Mouse (Mus musculus) gastrocnemius, adult 8-10 months (tissue): ENCODE data around the gene Cd22. TPM values are rescaled to one million over a fixed set of nuclear protein-coding genes. Genes with fewer than 3 reads are reported as not detected.

Experiments
- DNase-seq, 2 experiments: peaks; one replicate each; pipeline ENCODE4 v3.0.0; 2022; ENCODE audit warnings: low spot score in 2 of 2
- total RNA-seq, 4 experiments: library from RNA; stranded (reverse); gene quantifications; 2 replicates each; pipeline ENCODE4 v1.2.4; 2022

Gene Cd22
- total RNA-seq, 4 experiments from 2014 or later, result not detected

DNA sequence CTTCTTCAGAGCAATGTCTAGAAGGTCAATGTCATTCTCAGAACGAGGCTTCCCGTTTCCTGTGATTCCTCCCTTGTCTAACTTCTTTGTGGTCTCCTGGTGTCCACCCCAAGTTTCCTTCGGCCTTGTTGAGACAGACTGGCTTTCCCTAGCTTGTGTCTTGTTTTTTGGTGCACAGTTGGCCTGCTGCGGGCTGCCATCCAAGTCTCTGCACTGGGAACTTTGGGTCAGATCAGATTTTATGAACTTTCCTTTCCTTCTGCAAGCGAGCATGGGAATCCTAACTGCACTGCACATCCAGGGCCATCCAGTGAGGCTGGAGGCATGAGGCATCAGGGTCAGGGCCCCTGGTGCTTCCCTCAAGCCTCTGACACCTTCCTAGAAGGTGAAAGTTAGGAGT, 58.6 kb downstream of the Cd22 start:
- no peak for DNase-seq

DNA sequence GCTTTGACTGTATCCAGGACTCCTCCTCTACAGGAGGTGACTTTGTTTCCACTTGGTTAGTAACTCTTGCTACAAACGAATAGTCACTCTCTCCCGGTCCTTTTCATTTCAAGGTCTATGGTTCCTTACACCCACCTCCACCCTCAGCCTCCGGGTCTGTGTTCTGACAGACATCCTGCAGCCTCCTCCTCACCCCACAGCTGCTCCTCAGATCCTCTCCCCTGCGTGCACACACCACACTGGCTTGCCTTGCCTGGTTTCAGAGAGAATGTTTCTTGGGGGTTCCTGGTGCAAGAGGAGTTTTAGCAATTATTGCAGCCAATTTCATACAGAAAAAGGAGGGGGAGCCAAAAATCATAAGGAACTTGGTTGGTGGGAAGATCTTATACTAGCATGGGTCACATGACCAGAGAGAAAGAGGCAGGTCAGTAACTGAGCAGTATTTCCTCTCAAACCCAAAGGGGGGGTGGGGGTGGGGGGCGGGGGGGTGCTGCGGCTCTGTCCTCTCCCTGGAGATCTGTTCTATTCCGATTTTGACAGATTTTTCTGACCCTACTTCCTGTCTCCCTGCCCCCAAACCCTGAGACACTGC, 59.2 kb downstream of the Cd22 start:
- DNase-seq, result no peak

DNA sequence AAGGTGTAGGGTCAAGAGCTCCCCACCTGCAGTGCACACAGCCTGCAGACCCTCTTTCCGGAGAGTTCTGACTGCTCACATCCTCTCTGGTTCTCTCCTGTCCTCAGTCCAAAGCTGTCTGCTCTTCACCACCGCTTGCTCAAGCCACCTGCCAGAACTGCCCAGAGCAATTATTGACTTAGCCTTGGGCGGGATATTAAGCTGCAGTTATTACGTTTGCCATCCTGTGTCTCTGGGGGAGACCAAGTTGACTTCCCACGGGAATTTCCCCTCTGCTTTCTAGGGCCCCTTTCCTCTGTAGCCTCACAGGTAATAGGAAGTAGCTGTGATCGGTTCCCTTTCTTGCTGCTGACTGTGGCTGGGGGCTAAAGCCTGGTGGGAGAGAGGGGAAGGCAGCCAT, 60.0 kb downstream of the Cd22 start:
- no peak for DNase-seq

Other genes with a start within 250 kb of the Cd22 start
- not detected for gene Etv2, start 244.5 kb downstream of the Cd22 start, total RNA-seq
- 10 to 100 TPM; 35.6 to 41.1 (median 38.5) TPM for gene Rbm42, start 230.0 kb downstream of the Cd22 start, total RNA-seq
- gene Haus5, start 215.3 kb downstream of the Cd22 start, total RNA-seq, result 1 to 10 TPM; 2.0 to 4.3 (median 4.0) TPM
- 1 to 10 TPM; 1.9 to 3.4 (median 2.9) TPM for gene Pmis2, start 208.7 kb downstream of the Cd22 start, total RNA-seq
- not detected for gene 2200002J24Rik, start 181.4 kb downstream of the Cd22 start, total RNA-seq
- gene Atp4a, start 168.1 kb downstream of the Cd22 start, total RNA-seq, result 1 to 10 TPM in 1 of 4 experiments, under 1 TPM in 1, not detected in 2; 0.31 to 1.4 TPM
- 100 to 1,000 TPM; 215 to 260 (median 249) TPM for gene Tmem147, start 150.8 kb downstream of the Cd22 start, total RNA-seq
- not detected for gene Gapdhs, start 136.7 kb downstream of the Cd22 start, total RNA-seq
- 1 to 10 TPM in 2 of 4 experiments, under 1 TPM in 2; 0.53 to 2.0 (median 1.4) TPM for gene Sbsn, start 128.9 kb downstream of the Cd22 start, total RNA-seq
- gene Dmkn, start 116.6 kb downstream of the Cd22 start, total RNA-seq, result 1 to 10 TPM in 1 of 4 experiments, under 1 TPM in 1, not detected in 2; 0.48 to 1.0 TPM
- gene Krtdap, start 92.4 kb downstream of the Cd22 start, total RNA-seq, result 1 to 10 TPM in 3 of 4 experiments, not detected in 1; 1.7 to 3.5 (median 2.0) TPM
- gene Ffar2, start 56.6 kb downstream of the Cd22 start, total RNA-seq, result 1 to 10 TPM in 2 of 4 experiments, under 1 TPM in 1, not detected in 1; 0.21 to 1.2 (median 1.2) TPM
- not detected for gene Ffar3, start 24.2 kb downstream of the Cd22 start, total RNA-seq
- not detected for gene Ffar1, start 18.8 kb downstream of the Cd22 start, total RNA-seq
- under 1 TPM in 3 of 4 experiments, not detected in 1; 0.47 to 0.65 (median 0.56) TPM for gene Mag, start 34.5 kb upstream of the Cd22 start, total RNA-seq
- gene Hamp2, start 44.3 kb upstream of the Cd22 start, total RNA-seq, result not detected
- under 1 TPM in 1 of 4 experiments, not detected in 3; 0.86 TPM for gene Hamp, start 63.7 kb upstream of the Cd22 start, total RNA-seq
- 10 to 100 TPM; 75.5 to 96.0 (median 89.5) TPM for gene Usf2, start 76.5 kb upstream of the Cd22 start, total RNA-seq
- gene Lsr, start 93.1 kb upstream of the Cd22 start, total RNA-seq, result under 1 TPM in 3 of 4 experiments, not detected in 1; 0.29 to 0.56 (median 0.54) TPM
- under 1 TPM in 1 of 4 experiments, not detected in 3; 0.19 TPM for gene Fam187b, start 93.4 kb upstream of the Cd22 start, total RNA-seq
- gene Fxyd5, start 162.1 kb upstream of the Cd22 start, total RNA-seq, result 1 to 10 TPM; 4.7 to 8.7 (median 6.1) TPM
- 1 to 10 TPM in 2 of 4 experiments, under 1 TPM in 1, not detected in 1; 0.99 to 1.3 (median 1.3) TPM for gene Fxyd7, start 171.1 kb upstream of the Cd22 start, total RNA-seq
- gene Fxyd1, start 176.9 kb upstream of the Cd22 start, total RNA-seq, result 100 to 1,000 TPM; 556 to 826 (median 679) TPM
- gene Lgi4, start 179.0 kb upstream of the Cd22 start, total RNA-seq, result 1 to 10 TPM; 1.4 to 3.5 (median 2.3) TPM
- gene Fxyd3, start 196.4 kb upstream of the Cd22 start, total RNA-seq, result 1 to 10 TPM in 2 of 4 experiments, under 1 TPM in 2; 0.77 to 1.3 (median 0.92) TPM
- 10 to 100 TPM; 15.2 to 21.0 (median 17.7) TPM for gene Hpn, start 234.9 kb upstream of the Cd22 start, total RNA-seq
- gene Scn1b, start 246.7 kb upstream of the Cd22 start, total RNA-seq, result 1,000 to 10,000 TPM in 1 of 4 experiments, 100 to 1,000 TPM in 3; 780 to 1,106 (median 929) TPM